Mouse (Mus musculus) C2C12 (cell line): ENCODE data around the gene Gm17545. TPM values are rescaled to one million over a fixed set of nuclear protein-coding genes. Genes with fewer than 3 reads are reported as not detected.

Source experiments
- H3K27me3 ChIP-seq: one replicate; pipeline ENCODE4 v1.6.1; 2011; ENCODE audit not compliant: control insufficient read depth, insufficient read depth, insufficient read length
- H3K36me3 ChIP-seq: one replicate; pipeline ENCODE4 v1.6.1; 2011; ENCODE audit not compliant: control insufficient read depth, insufficient read depth
- H3K4me3 ChIP-seq: one replicate; pipeline ENCODE4 v1.5.1; 2011; ENCODE audit warnings: mild to moderate bottlenecking, control low read depth; ENCODE audit not compliant: poor library complexity, insufficient read depth, severe bottlenecking
- H3K79me2 ChIP-seq: one replicate; pipeline ENCODE4 v1.6.1; 2011; ENCODE audit not compliant: control insufficient read depth, insufficient read depth
- H3K79me3 ChIP-seq: one replicate; pipeline ENCODE4 v1.6.1; 2011; ENCODE audit warnings: low read depth, control low read depth
- H3ac ChIP-seq: one replicate; pipeline ENCODE3; 2011; ENCODE audit warnings: low read depth; ENCODE audit not compliant: control insufficient read depth, insufficient read length
- CEBPB ChIP-seq: IDR thresholded peaks from one replicate; pipeline ENCODE4 v1.6.1; 2011; ENCODE audit warnings: low read depth, mild to moderate bottlenecking, control low read depth, moderate library complexity
- CTCF ChIP-seq: IDR thresholded peaks from one replicate; pipeline ENCODE4 v1.5.1; 2011; ENCODE audit not compliant: control insufficient read depth, insufficient read depth, insufficient read length
- FOSL1 ChIP-seq: IDR thresholded peaks from one replicate; pipeline ENCODE4 v1.8.0; 2011; ENCODE audit warnings: mild to moderate bottlenecking, low read length; ENCODE audit not compliant: poor library complexity, insufficient read depth, severe bottlenecking
- MAX ChIP-seq: IDR thresholded peaks from one replicate; pipeline ENCODE4 v1.6.1; 2011; ENCODE audit warnings: mild to moderate bottlenecking, control low read depth
- MYOD1 ChIP-seq: IDR thresholded peaks from one replicate; pipeline ENCODE4 v1.6.1; 2011; ENCODE audit warnings: low read depth; ENCODE audit not compliant: control insufficient read depth, insufficient read length
- MYOG ChIP-seq: IDR thresholded peaks from one replicate; pipeline ENCODE4 v1.6.1; 2011; ENCODE audit not compliant: control insufficient read depth, insufficient read length; ENCODE audit errors: extremely low read depth
- USF1 ChIP-seq: IDR thresholded peaks from one replicate; pipeline ENCODE4 v1.6.1; 2011; ENCODE audit warnings: low read depth, mild to moderate bottlenecking, control low read depth, moderate library complexity
- polyA plus RNA-seq: library from polyadenylated mRNA; unstranded; fragments of >200 nt; fragmentation: generic; extraction: Trizol; gene quantifications from one replicate; pipeline ENCODE4 v1.2.1, GENCODE M21; 2012; ENCODE audit warnings: missing spikeins

Gene Gm17545
- polyA plus RNA-seq, 1 experiment, result not detected

GRCm38 (mm10) chr9:22433221-22433620 lies 20.9 kb upstream of the Gm17545 start:
- no peaks in the 10 kb centered on the region for H3K79me2 ChIP-seq
- no peaks in the 10 kb centered on the region for H3K36me3 ChIP-seq
- no peaks in the 10 kb centered on the region for H3K79me3 ChIP-seq
- no peak overlapping the region for H3K4me3 ChIP-seq
- no peaks in the 10 kb centered on the region for H3K27me3 ChIP-seq
- no peak overlapping the region for H3ac ChIP-seq
- TF ChIP-seq MYOG (no peak), FOSL1 (no peak), CEBPB (no peak), MAX (no peak), USF1 (no peak), CTCF (no peak), MYOD1 (no peak)

GRCm38 (mm10) chr9:22434101-22434500 lies 20.0 kb upstream of the Gm17545 start:
- TF ChIP-seq CTCF (no peak), CEBPB (no peak), MYOD1 (no peak), FOSL1 (no peak), MYOG (no peak), USF1 (no peak), MAX (no peak)
- Histone ChIP-seq H3K79me2 (no peaks in the 10 kb centered on the region), H3K36me3 (no peaks in the 10 kb centered on the region), H3ac (no peak overlapping the region), H3K79me3 (no peaks in the 10 kb centered on the region), H3K27me3 (no peaks in the 10 kb centered on the region), H3K4me3 (no peak overlapping the region)

- Histone ChIP-seq H3K36me3 (no peaks in the 10 kb centered on the region), H3K27me3 (no peaks in the 10 kb centered on the region), H3K4me3 (no peak overlapping the region), H3K79me3 (no peaks in the 10 kb centered on the region), H3ac (no peak overlapping the region), H3K79me2 (no peaks in the 10 kb centered on the region)
- TF ChIP-seq MYOD1, result no peak
- TF ChIP-seq CEBPB, result no peak
Observed at GRCm38 (mm10) chr9:22438826-22439225, 15.3 kb upstream of the Gm17545 start.

- TF ChIP-seq FOSL1 (no peak), MAX (no peak), MYOG (no peak), CTCF (no peak), USF1 (no peak), MYOD1 (no peak), CEBPB (no peak)
- Histone ChIP-seq H3K36me3 (peaks cover 9% of the 10 kb centered on the region), H3K79me3 (no peaks in the 10 kb centered on the region), H3K79me2 (no peaks in the 10 kb centered on the region), H3K4me3 (no peak overlapping the region), H3ac (no peak overlapping the region), H3K27me3 (no peaks in the 10 kb centered on the region)
Observed at GRCm38 (mm10) chr9:22443157-22443556, 10.9 kb upstream of the Gm17545 start.

GRCm38 (mm10) chr9:22445123-22445522 lies 9.0 kb upstream of the Gm17545 start:
- no peaks in the 10 kb centered on the region for H3K79me3 ChIP-seq
- TF ChIP-seq CTCF (no peak), MYOD1 (no peak), MYOG (no peak), FOSL1 (no peak), USF1 (no peak), MAX (no peak), CEBPB (no peak)

GRCm38 (mm10) chr9:22447213-22447612 lies 6.9 kb upstream of the Gm17545 start:
- no peaks in the 10 kb centered on the region for H3K27me3 ChIP-seq
- TF ChIP-seq FOSL1, result no peak
- TF ChIP-seq MYOD1, result no peak
- TF ChIP-seq MYOG, result no peak
- TF ChIP-seq USF1, result no peak
- no peak for TF ChIP-seq MAX
- TF ChIP-seq CEBPB, result no peak
- TF ChIP-seq CTCF, result no peak
- peaks cover 22% of the 10 kb centered on the region for H3K36me3 ChIP-seq
- no peaks in the 10 kb centered on the region for H3K79me2 ChIP-seq
- H3ac ChIP-seq, result no peak overlapping the region
- H3K4me3 ChIP-seq, result no peak overlapping the region
- no peaks in the 10 kb centered on the region for H3K79me3 ChIP-seq

More at GRCm38 (mm10) chr9:22445123-22445522, 9.0 kb upstream of the Gm17545 start:
- Histone ChIP-seq H3ac (no peak overlapping the region), H3K4me3 (no peak overlapping the region), H3K27me3 (no peaks in the 10 kb centered on the region), H3K79me2 (no peaks in the 10 kb centered on the region), H3K36me3 (peaks cover 19% of the 10 kb centered on the region)

GRCm38 (mm10) chr9:22448420-22448819 lies 5.7 kb upstream of the Gm17545 start:
- no peaks in the 10 kb centered on the region for H3K27me3 ChIP-seq
- H3K79me3 ChIP-seq, result no peaks in the 10 kb centered on the region
- no peaks in the 10 kb centered on the region for H3K79me2 ChIP-seq
- no peak overlapping the region for H3ac ChIP-seq
- H3K4me3 ChIP-seq, result no peak overlapping the region
- TF ChIP-seq CTCF (no peak), MYOD1 (no peak), CEBPB (no peak), MYOG (no peak), FOSL1 (no peak), MAX (no peak), USF1 (no peak)
- H3K36me3 ChIP-seq, result peaks cover 30% of the 10 kb centered on the region
